Mouse (Mus musculus) embryonic facial prominence, embryonic 13.5 days (tissue): ENCODE results near the gene Syngr2. TPM values are rescaled to one million over a fixed set of nuclear protein-coding genes. Genes with fewer than 3 reads are reported as not detected.

Source experiments
- ATAC-seq: fragments of 200-750 bp; cut with Nextera tagmentation; 2 replicates; pipeline ENCODE4 v1.8.0; 2017; ENCODE audit warnings: low read depth; ENCODE audit not compliant: insufficient number of reproducible peaks, insufficient read depth, low FRiP score, low TSS enrichment
- H3K27ac ChIP-seq: fragments of 300-500 bp; sonication (generic); 2 replicates; pipeline ENCODE4 v1.5.1; 2015; ENCODE audit warnings: moderate library complexity, mild to moderate bottlenecking, inconsistent platforms
- H3K27me3 ChIP-seq: fragments of 300-500 bp; sonication (generic); 2 replicates; pipeline ENCODE4 v1.6.1; 2015; ENCODE audit warnings: mild to moderate bottlenecking, inconsistent platforms
- H3K36me3 ChIP-seq: fragments of 300-500 bp; sonication (generic); 2 replicates; pipeline ENCODE4 v1.6.1; 2015; ENCODE audit warnings: mild to moderate bottlenecking, inconsistent platforms
- H3K4me1 ChIP-seq: fragments of 300-500 bp; sonication (generic); 2 replicates; pipeline ENCODE4 v1.6.1; 2015; ENCODE audit warnings: inconsistent platforms
- H3K4me2 ChIP-seq: fragments of 300-500 bp; sonication (generic); 2 replicates; pipeline ENCODE4 v1.6.1; 2015; ENCODE audit warnings: moderate library complexity, mild to moderate bottlenecking, inconsistent platforms
- H3K4me3 ChIP-seq: fragments of 300-500 bp; sonication (generic); 2 replicates; pipeline ENCODE4 v1.5.1; 2015; ENCODE audit warnings: mild to moderate bottlenecking, inconsistent platforms
- H3K9ac ChIP-seq: fragments of 300-500 bp; sonication (generic); 2 replicates; pipeline ENCODE4 v1.6.1; 2015; ENCODE audit warnings: mild to moderate bottlenecking, inconsistent platforms
- H3K9me3 ChIP-seq: fragments of 300-500 bp; sonication (generic); 2 replicates; pipeline ENCODE4 v1.6.1; 2016; ENCODE audit warnings: inconsistent platforms
- WGBS: fragments of 180-500 bp; shearing (Covaris S2); methylation state at CpG from one replicate; pipeline ENCODE4 v1.1.7; 2015; ENCODE audit warnings: mixed read lengths; 5-methylcytosine and 5-hydroxymethylcytosine counted together
- polyA plus RNA-seq: library from polyadenylated mRNA; unstranded; fragments of >200 nt; fragmentation: Nextera tagmentation; extraction: Ambion mirVana; gene quantifications from 2 replicates; pipeline ENCODE4 v1.2.1, GENCODE M21; 2015

The Syngr2 gene
- polyA plus RNA-seq, 1 experiment from 2014 or later = 43.4 TPM

- peaks cover 29% of the 10 kb centered on the region for H3K4me1 ChIP-seq
- H3K27ac ChIP-seq = no peak overlapping the region
- ATAC-seq = no peak
- peaks cover 56% of the 10 kb centered on the region for H3K36me3 ChIP-seq
- H3K4me3 ChIP-seq = no peak overlapping the region
- H3K9ac ChIP-seq = no peak overlapping the region
- H3K9me3 ChIP-seq = no peaks in the 10 kb centered on the region
- no peak overlapping the region for H3K4me2 ChIP-seq
- WGBS = 91% methylated on average over 1 of the region's 1 CpGs
- H3K27me3 ChIP-seq = peaks cover 26% of the 10 kb centered on the region
Observed at GRCm38 (mm10) chr11:117855975-117856374, 46.5 kb downstream of the Syngr2 start.

DNA sequence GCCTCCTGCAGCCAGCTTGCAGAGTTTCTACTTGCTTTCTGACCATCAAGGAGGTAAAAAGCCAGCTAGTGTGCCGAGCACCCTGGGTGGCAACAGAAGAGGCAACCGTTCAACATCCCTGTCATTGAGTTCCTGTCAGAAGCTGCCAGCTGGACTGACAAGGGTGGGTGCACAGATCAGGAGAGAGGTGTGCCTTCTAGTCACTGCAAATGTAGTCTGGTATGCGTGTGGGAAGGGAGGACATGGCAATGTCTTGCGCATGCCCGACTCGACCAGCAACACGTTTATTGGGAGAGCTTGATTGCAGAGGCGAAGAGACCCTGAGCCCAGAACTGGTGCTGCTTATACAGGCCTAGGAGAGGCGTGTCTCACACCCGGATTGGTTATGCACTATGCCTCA is 48.0 kb downstream of the Syngr2 start:
- Histone ChIP-seq H3K27ac (no peak overlapping the region), H3K36me3 (peaks cover 52% of the 10 kb centered on the region), H3K9ac (no peak overlapping the region)

DNA sequence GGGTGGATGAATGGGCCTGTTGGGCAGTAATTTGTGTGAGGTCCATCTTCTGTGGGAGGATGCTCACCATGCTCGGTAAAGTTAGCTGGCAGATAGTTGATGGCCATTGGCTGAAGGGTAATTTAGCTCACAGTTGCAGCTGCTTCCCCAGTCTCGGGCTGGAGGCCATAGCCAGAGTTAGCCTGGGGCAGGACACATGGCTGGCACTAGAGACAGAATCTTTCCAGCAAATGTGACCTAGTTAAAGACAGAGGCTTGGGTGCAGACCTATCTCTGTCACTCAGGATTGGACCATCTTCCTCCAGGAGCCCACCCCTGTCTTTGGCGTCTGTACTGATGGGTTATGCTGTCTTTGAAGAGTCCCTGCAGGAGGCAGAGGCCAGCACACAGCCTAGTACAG is 48.9 kb downstream of the Syngr2 start:
- no peak for ATAC-seq
- H3K4me2 ChIP-seq = no peak overlapping the region
- peaks cover 27% of the 10 kb centered on the region for H3K4me1 ChIP-seq
- H3K27ac ChIP-seq = no peak overlapping the region
- peaks cover 43% of the 10 kb centered on the region for H3K36me3 ChIP-seq
- 63% methylated on average over 3 of the region's 3 CpGs for WGBS
- peaks cover 49% of the 10 kb centered on the region for H3K27me3 ChIP-seq
- H3K9ac ChIP-seq = no peak overlapping the region
- H3K9me3 ChIP-seq = no peaks in the 10 kb centered on the region
- H3K4me3 ChIP-seq = no peak overlapping the region

More for the DNA sequence above, 48.0 kb downstream of the Syngr2 start:
- H3K4me3 ChIP-seq = no peak overlapping the region
- no peaks in the 10 kb centered on the region for H3K9me3 ChIP-seq
- peaks cover 27% of the 10 kb centered on the region for H3K4me1 ChIP-seq
- ATAC-seq = no peak
- H3K27me3 ChIP-seq = peaks cover 41% of the 10 kb centered on the region
- no peak overlapping the region for H3K4me2 ChIP-seq
- WGBS = 93% methylated on average over 10 of the region's 10 CpGs

DNA sequence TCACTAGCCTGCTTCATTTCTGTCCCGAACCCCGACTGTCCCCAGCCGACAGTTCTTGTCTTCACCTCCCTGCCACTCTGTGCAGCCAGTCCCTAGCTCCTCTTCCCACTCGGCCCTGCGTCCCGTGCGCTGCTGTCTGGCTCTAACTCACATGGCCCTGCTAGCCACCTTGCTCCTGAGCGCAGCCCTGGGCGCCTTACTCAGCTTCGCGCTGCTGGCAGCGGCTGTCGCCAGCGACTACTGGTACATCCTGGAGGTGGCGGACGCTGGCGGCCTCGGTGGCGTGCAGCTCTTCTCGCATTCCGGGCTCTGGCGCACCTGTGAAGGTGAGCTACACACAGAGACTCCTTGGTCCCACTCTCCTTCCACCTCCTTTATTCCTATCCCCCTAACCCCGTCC is 51.1 kb downstream of the Syngr2 start, which contains the start of gene Tmem235:
Tmem235 (plus strand) TSS at position 152 of the 400 bp plus-strand sequence.
- no peak within 1 kb of the TSS for H3K27ac ChIP-seq
- peak within 1 kb of the TSS; percentile 14; the same call in 1 of the 2 replicates for H3K4me3 ChIP-seq
- H3K4me2 ChIP-seq = peak within 1 kb of the TSS; percentile 48
- 4% methylated on average over 23 of the region's 23 CpGs for WGBS
- H3K9ac ChIP-seq = peak within 1 kb of the TSS; percentile 27
- H3K36me3 ChIP-seq = peaks cover 21% of the 10 kb centered on the region
- H3K4me1 ChIP-seq = peaks cover 29% of the 10 kb centered on the region
- ATAC-seq = no peak
- peaks cover 57% of the 10 kb centered on the region for H3K27me3 ChIP-seq
- no peaks in the 10 kb centered on the region for H3K9me3 ChIP-seq

- Histone ChIP-seq H3K27ac (no peak overlapping the region), H3K4me2 (no peak overlapping the region), H3K9ac (0 out of 2 replicates have a peak overlapping the region, but pooled peaks have one; percentile 27), H3K4me3 (no peak overlapping the region), H3K27me3 (peaks cover 57% of the 10 kb centered on the region), H3K4me1 (peaks cover 37% of the 10 kb centered on the region), H3K9me3 (no peaks in the 10 kb centered on the region), H3K36me3 (no peaks in the 10 kb centered on the region)
- ATAC-seq = no peak
- 28% methylated on average over 11 of the region's 11 CpGs for WGBS
Observed at GRCm38 (mm10) chr11:117863174-117863856, 53.8 kb downstream of the Syngr2 start.

Other genes starting within 250 kb of the Syngr2 start
- 18.4 and 22.5 TPM in 2 replicates for gene Tnrc6c, start 155.4 kb upstream of the Syngr2 start, polyA plus RNA-seq
- gene Tmc8, start 27.6 kb upstream of the Syngr2 start, polyA plus RNA-seq = 0.74 and 1.3 TPM in 2 replicates
- 19.0 and 20.4 TPM in 2 replicates for gene Tmc6, start 27.5 kb upstream of the Syngr2 start, polyA plus RNA-seq
- 0.50 TPM in 1 of 2 replicates, not detected in the other for gene 6030468B19Rik, start 12.0 kb upstream of the Syngr2 start, polyA plus RNA-seq
- 0.66 and 0.99 TPM in 2 replicates for gene Gm20708, start within 50 bp of the Syngr2 start, polyA plus RNA-seq
- gene Afmid, start 16.3 kb downstream of the Syngr2 start, polyA plus RNA-seq = 4.2 and 5.1 TPM in 2 replicates
- 143 and 150 TPM in 2 replicates for gene Tk1, start 16.4 kb downstream of the Syngr2 start, polyA plus RNA-seq
- gene Birc5, start 39.6 kb downstream of the Syngr2 start, polyA plus RNA-seq = 326 and 344 TPM in 2 replicates
- gene Tmem235, start 51.1 kb downstream of the Syngr2 start, polyA plus RNA-seq = not detected in 2 replicates
- 2.7 and 2.9 TPM in 2 replicates for gene Tha1, start 63.8 kb downstream of the Syngr2 start, polyA plus RNA-seq
- gene Socs3, start 160.4 kb downstream of the Syngr2 start, polyA plus RNA-seq = 12.7 and 15.0 TPM in 2 replicates
- 37.4 and 39.5 TPM in 2 replicates for gene Pgs1, start 176.6 kb downstream of the Syngr2 start, polyA plus RNA-seq